Mouse (Mus musculus) lung, embryonic 15.5 days (tissue): ENCODE data around the gene Krt35. TPM values are rescaled to one million over a fixed set of nuclear protein-coding genes. Genes with fewer than 3 reads are reported as not detected.
A peak's percentile ranks its signal among the peaks of the same experiment; 100 is the strongest.

Experiments
- ATAC-seq: fragments of 200-750 bp; cut with Nextera tagmentation; 2 replicates; pipeline ENCODE4 v1.8.0; 2017; ENCODE audit warnings: moderate number of reproducible peaks, borderline replicate concordance; ENCODE audit not compliant: low FRiP score, low TSS enrichment; ENCODE audit errors: extremely low read depth
- H3K27ac ChIP-seq: fragments of 300-500 bp; sonication (generic); 2 replicates; pipeline ENCODE4 v1.5.1; 2015; ENCODE audit warnings: moderate library complexity, mild to moderate bottlenecking, inconsistent platforms
- H3K27me3 ChIP-seq: fragments of 300-500 bp; sonication (generic); 2 replicates; pipeline ENCODE4 v1.6.1; 2015; ENCODE audit warnings: inconsistent platforms
- H3K36me3 ChIP-seq: fragments of 300-500 bp; sonication (generic); 2 replicates; pipeline ENCODE4 v1.6.1; 2015; ENCODE audit warnings: inconsistent platforms
- H3K4me1 ChIP-seq: fragments of 300-500 bp; sonication (generic); 2 replicates; pipeline ENCODE4 v1.6.1; 2015; ENCODE audit warnings: inconsistent platforms
- H3K4me2 ChIP-seq: fragments of 300-500 bp; sonication (generic); 2 replicates; pipeline ENCODE4 v1.6.1; 2015; ENCODE audit warnings: inconsistent platforms, mild to moderate bottlenecking, moderate library complexity
- H3K4me3 ChIP-seq: fragments of 300-500 bp; sonication (generic); 2 replicates; pipeline ENCODE4 v1.5.1; 2015; ENCODE audit warnings: mild to moderate bottlenecking, inconsistent platforms
- H3K9ac ChIP-seq: fragments of 300-500 bp; sonication (generic); 2 replicates; pipeline ENCODE4 v1.6.1; 2015; ENCODE audit warnings: inconsistent platforms
- H3K9me3 ChIP-seq: fragments of 300-500 bp; sonication (generic); 2 replicates; pipeline ENCODE4 v1.6.1; 2016; ENCODE audit warnings: inconsistent platforms
- whole genome bisulfite sequencing: fragments of 180-500 bp; shearing (Covaris S2); methylation state at CpG from one replicate; pipeline ENCODE4 v1.1.7; 2015; 5-methylcytosine and 5-hydroxymethylcytosine counted together
- polyA plus RNA-seq: library from polyadenylated mRNA; unstranded; fragments of >200 nt; fragmentation: Nextera tagmentation; extraction: Ambion mirVana; gene quantifications from 2 replicates; pipeline ENCODE4 v1.2.1, GENCODE M21; 2015

Gene Krt35
- polyA plus RNA-seq, 1 experiment from 2014 or later: not detected

DNA sequence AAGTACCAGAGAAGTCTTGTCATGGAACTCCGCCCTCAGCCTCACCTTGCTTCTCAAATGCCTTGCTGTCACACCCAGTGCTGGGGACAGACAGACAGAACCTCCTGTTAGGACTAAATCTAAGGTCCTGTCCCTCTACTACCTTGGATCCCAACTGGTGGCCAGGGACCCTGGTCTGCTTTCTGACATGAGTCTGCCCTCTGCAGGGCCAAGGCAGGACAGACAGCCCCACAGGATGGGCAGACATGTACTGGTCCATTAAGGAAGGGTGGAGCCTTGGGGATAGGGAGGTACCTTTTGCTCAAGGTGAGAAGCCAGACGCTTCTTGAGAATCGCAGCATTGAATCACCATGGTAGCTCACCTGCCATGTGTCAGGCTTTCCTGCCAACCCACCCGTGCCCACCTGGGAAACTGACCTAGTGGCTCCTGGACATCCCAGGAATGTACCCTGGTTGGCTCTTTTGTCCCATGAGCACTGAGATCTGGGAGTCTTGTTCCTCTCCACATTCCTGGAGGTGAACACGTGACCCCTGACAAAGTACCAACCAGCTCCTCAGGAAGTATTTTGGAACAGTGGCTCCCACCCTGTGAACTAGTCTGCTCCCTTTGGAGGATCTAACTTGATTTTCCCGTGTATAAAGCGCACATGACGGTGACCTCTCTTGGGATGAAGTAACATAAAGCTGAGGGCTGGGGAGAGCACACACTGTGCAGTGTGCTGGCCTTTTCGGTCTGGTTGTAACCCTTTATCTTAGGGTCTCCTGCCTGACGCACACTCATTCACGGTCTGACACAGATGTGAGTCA lies 17.1 kb upstream of the Krt35 start:
- no peak overlapping the region for H3K4me3 ChIP-seq

DNA sequence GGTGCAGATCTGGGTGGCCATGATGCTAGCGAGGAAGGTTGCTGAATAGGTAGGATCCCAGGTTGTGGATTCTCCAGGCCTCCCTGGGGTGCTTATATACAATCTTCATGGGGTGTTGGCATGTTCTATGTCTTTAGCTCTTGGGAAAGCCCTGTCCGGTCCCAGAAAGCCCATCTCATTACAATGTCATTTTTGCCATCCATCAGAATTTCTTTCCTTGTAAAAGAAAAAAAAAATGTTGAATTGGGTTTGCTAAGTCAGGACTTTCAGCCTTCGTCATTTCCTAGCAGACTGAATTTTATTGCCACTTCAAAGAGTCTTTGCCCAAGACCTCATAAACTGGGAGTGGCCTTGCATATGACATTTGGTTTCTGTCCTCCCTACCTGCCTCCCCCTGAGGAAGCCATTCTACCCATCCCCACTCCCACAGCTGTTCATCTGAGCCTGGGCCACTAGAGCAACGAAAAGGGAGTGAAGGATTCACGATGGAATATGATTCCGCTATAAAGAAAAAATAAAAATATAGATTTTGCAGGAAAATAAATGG lies 9.6 kb upstream of the Krt35 start, which contains the start of gene Krt36:
Krt36 (minus strand) TSS at position 51 of the 547 bp plus-strand sequence.
- no peaks in the 10 kb centered on the region for H3K36me3 ChIP-seq
- H3K4me2 ChIP-seq: no peak within 1 kb of the TSS
- WGBS: 84% methylated on average over 6 of the region's 6 CpGs
- H3K9me3 ChIP-seq: no peaks in the 10 kb centered on the region
- no peak within 1 kb of the TSS for H3K4me3 ChIP-seq
- H3K4me1 ChIP-seq: no peaks in the 10 kb centered on the region
- no peak within 1 kb of the TSS for H3K27ac ChIP-seq
- H3K27me3 ChIP-seq: no peaks in the 10 kb centered on the region
- H3K9ac ChIP-seq: no peak within 1 kb of the TSS
- no peak for ATAC-seq

More for the DNA sequence above, 17.1 kb upstream of the Krt35 start:
- Histone ChIP-seq H3K9me3 (no peaks in the 10 kb centered on the region), H3K4me1 (peaks cover 14% of the 10 kb centered on the region; the same call in 1 of the 2 replicates), H3K9ac (no peak overlapping the region), H3K4me2 (no peak overlapping the region), H3K36me3 (no peaks in the 10 kb centered on the region), H3K27ac (peak overlapping the region; percentile 26; the same call in 1 of the 2 replicates), H3K27me3 (no peaks in the 10 kb centered on the region)
- ATAC-seq: peak; percentile 7; the same call in 1 of the 2 replicates
- 50% methylated on average over 11 of the region's 11 CpGs for WGBS

DNA sequence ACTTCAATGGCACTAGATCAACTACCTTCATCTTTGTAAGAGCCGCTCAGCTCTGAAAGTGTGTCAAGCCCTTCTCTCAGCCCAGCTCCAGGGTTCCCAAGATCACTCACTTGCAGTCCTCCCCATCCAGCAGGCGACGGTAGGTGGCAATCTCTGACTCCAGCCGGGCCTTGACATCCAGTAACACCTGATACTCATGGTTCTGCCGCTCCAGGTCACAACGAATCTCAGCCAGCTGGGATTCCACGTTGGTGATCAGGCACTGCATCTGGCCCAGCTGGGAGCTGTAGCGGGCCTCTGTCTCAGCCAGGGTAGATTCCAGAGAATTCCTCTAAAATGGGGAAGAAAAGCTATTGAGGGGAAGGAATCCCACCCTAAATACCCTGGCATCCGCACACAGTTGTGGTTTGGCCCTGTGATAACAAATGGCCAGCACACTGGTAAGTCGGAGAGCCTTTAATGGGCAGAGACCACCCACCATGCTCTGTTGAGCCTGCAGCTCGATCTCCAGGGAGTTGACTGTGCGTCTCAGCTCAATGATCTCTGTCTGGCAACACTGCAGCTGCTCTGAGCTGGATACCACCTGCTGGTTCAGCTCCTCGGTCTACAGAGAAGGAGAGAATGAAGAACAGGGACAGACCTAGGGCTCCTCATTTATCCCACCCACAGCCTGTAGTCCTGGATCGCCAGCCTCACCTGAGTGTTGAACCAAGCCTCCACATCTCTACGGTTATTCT lies 6.8 kb upstream of the Krt35 start:
- Histone ChIP-seq H3K9me3 (no peaks in the 10 kb centered on the region), H3K4me3 (no peak overlapping the region), H3K9ac (no peak overlapping the region), H3K27ac (no peak overlapping the region), H3K27me3 (no peaks in the 10 kb centered on the region), H3K4me1 (no peaks in the 10 kb centered on the region), H3K36me3 (no peaks in the 10 kb centered on the region), H3K4me2 (no peak overlapping the region)
- ATAC-seq: no peak
- WGBS: 54% methylated on average over 15 of the region's 15 CpGs

DNA sequence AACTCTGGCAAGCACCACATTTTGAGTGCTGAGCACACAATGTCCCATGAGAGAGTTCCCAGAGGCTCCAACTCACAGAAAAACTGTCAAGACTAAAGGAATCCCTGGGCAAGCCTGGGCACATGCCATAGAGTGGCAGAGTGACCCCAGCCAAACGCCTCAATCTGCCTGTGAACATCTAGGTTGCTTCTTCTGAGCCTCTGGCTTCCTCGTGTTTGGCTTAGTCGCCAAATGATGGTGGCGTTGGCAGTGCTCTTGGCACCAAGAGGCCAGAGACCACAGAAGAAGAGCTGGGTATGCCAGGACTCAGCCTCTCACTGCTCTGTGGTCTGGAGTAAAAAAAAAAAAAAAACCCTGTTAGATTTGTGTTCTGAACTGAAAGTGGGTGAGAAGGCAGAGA lies 4.3 kb upstream of the Krt35 start:
- Histone ChIP-seq H3K27ac (no peak overlapping the region), H3K9ac (no peak overlapping the region), H3K36me3 (no peaks in the 10 kb centered on the region), H3K4me1 (no peaks in the 10 kb centered on the region), H3K27me3 (no peaks in the 10 kb centered on the region), H3K4me2 (no peak overlapping the region), H3K4me3 (no peak overlapping the region), H3K9me3 (no peaks in the 10 kb centered on the region)
- ATAC-seq: no peak
- 78% methylated on average over 4 of the region's 4 CpGs for WGBS

DNA sequence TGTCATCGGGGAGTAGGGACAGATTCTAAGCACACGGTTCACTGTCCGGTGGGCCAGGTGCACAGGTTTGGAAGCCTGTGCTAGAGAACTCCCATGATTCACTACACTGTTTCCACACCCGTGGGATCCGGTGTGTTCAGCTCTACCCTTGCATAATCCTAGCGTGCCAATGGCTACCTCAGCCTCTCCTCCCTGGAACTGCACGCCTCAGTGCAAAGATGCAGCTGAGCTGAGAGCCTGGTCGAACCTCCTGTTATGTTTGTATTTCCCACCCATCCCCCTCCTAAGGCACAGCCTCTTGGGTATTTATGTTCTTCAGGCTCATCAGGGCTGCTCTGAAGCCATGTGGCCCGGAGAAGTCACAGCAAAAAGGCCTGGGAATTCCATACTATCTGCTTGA lies 1.8 kb upstream of the Krt35 start:
- no peak overlapping the region for H3K27ac ChIP-seq
- H3K9me3 ChIP-seq: no peaks in the 10 kb centered on the region
- ATAC-seq: no peak
- H3K9ac ChIP-seq: no peak overlapping the region
- WGBS: 50% methylated on average over 9 of the region's 9 CpGs
- H3K36me3 ChIP-seq: no peaks in the 10 kb centered on the region
- no peaks in the 10 kb centered on the region for H3K4me1 ChIP-seq
- H3K27me3 ChIP-seq: no peaks in the 10 kb centered on the region
- no peak overlapping the region for H3K4me2 ChIP-seq
- no peak overlapping the region for H3K4me3 ChIP-seq

DNA sequence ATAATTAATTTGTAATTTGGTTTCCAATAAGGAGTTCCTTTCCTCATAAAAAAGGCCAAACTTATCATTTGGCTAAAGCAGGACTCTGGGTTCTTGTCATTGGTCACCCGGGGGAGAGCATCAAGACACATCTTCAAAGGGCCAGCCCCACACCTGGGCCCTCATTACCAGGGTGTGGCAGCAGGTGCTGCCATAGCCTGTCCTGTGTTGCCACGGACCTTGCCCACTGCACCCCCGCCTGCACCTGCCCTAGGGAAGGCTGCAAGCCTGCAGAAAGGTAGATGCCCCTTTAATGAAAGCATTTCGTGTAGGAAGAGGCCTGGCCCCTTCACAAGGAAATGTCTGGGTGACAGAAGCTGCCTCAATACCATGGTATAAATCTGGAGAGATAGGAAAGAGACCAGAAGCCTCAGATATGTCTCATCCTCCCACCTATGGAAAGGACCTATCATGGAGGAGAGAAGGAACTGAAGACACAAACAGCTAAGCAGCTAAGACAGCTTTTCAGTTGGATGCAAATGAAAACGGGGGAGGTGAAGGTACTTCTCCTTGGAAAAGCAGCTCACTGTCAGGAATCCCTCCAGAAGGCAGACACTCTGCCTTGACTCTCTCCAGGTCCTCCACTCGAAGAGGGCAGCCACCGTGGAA lies 7.5 kb downstream of the Krt35 start:
- WGBS: 69% methylated on average over 7 of the region's 7 CpGs
- H3K4me2 ChIP-seq: no peak overlapping the region
- H3K4me3 ChIP-seq: no peak overlapping the region
- H3K4me1 ChIP-seq: no peaks in the 10 kb centered on the region
- H3K9me3 ChIP-seq: no peaks in the 10 kb centered on the region
- H3K27ac ChIP-seq: no peak overlapping the region
- no peak for ATAC-seq
- no peaks in the 10 kb centered on the region for H3K27me3 ChIP-seq
- no peaks in the 10 kb centered on the region for H3K36me3 ChIP-seq
- H3K9ac ChIP-seq: no peak overlapping the region

DNA sequence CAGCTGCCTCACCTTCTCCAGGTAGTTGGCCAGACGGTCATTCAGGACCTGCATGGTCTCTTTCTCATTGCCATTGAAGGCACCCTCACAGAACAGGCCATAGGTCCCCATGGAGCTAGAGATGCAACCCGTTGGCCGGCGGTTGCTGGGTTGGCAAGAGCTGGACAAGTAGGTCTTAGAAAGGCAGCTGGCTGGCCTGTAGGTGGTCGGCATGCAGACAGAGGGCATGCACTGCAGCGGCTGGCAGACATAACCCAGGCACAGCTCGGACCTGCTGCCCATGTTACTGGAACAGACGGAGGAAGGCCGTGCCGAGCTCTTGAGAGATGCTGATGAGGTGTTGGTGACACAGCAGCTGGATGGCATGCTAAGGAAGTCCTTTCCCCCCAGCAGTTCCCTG lies 8.2 kb downstream of the Krt35 start, which contains the start of gene Krt32:
Krt32 (minus strand) TSS at position 366 of the 400 bp plus-strand sequence.
- Histone ChIP-seq H3K27me3 (no peaks in the 10 kb centered on the region), H3K4me2 (no peak within 1 kb of the TSS), H3K4me1 (no peaks in the 10 kb centered on the region), H3K9me3 (no peaks in the 10 kb centered on the region), H3K27ac (no peak within 1 kb of the TSS), H3K9ac (no peak within 1 kb of the TSS), H3K4me3 (no peak within 1 kb of the TSS), H3K36me3 (no peaks in the 10 kb centered on the region)
- ATAC-seq: no peak
- 87% methylated on average over 10 of the region's 10 CpGs for WGBS

DNA sequence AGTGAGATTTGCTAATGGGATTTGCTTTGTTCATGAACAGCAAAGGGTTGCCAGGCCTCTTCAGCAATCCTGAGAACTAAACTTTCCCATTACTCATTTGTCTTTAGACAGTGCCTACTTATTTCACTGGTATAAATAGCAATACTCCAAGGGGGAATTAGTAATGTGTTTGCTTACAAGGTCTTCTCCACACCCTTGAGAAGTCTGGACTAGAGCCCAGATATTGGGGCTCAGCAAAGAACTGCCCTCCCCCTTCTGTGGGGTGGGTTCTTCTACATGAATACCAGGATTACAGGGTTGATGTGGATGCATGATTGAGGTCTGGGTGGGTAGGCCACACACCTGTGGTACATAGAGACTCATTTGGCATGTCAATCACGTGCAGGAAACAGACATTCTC lies 22.2 kb downstream of the Krt35 start:
- Histone ChIP-seq H3K4me1 (no peaks in the 10 kb centered on the region), H3K9me3 (no peaks in the 10 kb centered on the region), H3K27me3 (no peaks in the 10 kb centered on the region), H3K4me2 (no peak overlapping the region), H3K9ac (no peak overlapping the region), H3K27ac (no peak overlapping the region), H3K4me3 (no peak overlapping the region), H3K36me3 (no peaks in the 10 kb centered on the region)
- ATAC-seq: no peak
- 60% methylated on average over 1 of the region's 1 CpGs for WGBS

DNA sequence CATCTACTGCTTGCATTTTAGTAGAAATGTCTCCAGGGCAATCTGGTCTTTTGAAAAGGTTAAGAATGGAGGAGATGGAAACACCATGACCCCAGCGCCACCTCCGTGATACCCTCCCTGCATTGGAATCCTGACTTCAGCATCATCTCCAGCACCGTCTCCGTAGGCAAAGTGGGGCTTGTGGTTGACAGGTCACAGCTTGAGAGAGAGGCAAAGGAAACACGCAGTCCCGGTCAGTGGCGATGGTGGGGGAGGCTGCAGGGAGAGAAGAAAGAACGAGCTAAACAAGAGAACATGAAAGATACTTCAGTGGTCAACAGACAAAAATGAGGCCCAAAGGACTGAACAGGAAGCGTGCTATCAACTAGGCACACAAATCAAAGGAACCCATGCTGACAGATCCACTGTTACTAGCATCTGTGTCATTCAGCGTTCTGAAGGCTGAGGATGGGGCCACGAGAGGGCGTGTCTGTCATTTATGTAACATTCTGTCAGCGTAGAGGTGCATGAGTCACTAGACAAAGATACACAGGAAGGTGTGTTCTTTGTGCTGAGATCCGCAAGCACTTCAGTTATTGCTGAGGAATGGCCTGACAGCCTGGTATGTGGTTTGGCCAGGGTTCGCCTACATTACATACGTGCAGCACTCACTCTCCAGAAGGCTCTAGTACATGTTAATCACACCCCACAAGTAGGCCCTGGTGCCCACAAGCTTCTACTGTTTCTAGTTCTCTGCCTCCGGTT lies 28.6 kb downstream of the Krt35 start:
- H3K9me3 ChIP-seq: no peaks in the 10 kb centered on the region
- no peak overlapping the region for H3K9ac ChIP-seq
- peaks cover 14% of the 10 kb centered on the region; the same call in 1 of the 2 replicates for H3K4me1 ChIP-seq
- H3K27me3 ChIP-seq: no peaks in the 10 kb centered on the region
- no peak overlapping the region for H3K4me3 ChIP-seq
- H3K4me2 ChIP-seq: no peak overlapping the region
- peak overlapping the region; percentile 57; the same call in 1 of the 2 replicates for H3K27ac ChIP-seq
- ATAC-seq: peak; percentile 82
- WGBS: 51% methylated on average over 17 of the region's 17 CpGs
- H3K36me3 ChIP-seq: no peaks in the 10 kb centered on the region

DNA sequence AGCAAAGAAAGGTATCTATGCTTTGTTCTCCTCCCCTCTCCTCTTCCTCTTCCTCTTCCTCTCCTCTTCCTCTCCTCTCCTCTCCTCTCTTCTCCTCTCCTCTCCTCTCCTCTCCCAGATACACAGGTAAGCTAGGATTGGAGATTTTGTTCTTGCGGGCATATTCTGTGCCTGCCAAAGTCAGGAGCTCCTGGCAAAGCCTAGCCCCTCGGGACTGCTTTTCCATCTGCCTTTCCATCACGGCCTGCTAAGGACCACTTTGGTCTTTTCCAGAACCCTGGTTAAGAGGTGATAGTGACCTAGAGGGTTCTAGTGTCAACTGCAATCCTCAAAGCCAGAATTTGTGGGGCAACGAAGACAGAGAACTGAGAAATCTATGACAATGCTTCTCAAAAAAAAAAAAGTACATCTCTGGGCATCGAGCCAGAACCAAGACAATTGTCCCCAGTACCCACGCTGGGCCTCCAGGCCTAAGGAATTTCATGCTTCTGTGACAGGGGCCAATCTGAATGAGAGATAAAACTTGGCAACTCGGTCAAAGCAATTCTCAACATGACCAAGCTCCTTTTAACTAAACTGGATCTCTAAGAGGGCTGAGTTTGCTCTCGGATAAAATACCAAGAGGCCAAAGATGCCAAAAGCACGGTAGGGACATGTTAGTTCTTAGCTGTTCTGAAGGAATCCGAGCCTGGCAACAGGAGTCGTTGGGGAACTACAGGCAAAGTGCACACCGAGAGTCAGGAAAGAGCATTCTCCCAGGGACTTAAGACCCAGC lies 29.6 kb downstream of the Krt35 start:
- no peak for ATAC-seq
- H3K9me3 ChIP-seq: no peaks in the 10 kb centered on the region
- H3K4me3 ChIP-seq: no peak overlapping the region
- H3K4me2 ChIP-seq: no peak overlapping the region
- WGBS: 50% methylated on average over 12 of the region's 12 CpGs
- H3K36me3 ChIP-seq: no peaks in the 10 kb centered on the region
- no peak overlapping the region for H3K9ac ChIP-seq
- no peaks in the 10 kb centered on the region for H3K27me3 ChIP-seq
- peaks cover 14% of the 10 kb centered on the region; the same call in 1 of the 2 replicates for H3K4me1 ChIP-seq
- 0 out of 2 replicates have a peak overlapping the region, but pooled peaks have one; percentile 35 for H3K27ac ChIP-seq
